Mouse (Mus musculus): ENCODE measurements at regions not wholly inside any gene's neighbourhood (a gene's known extent, or its start where the extent isn't known, plus 50 kb on each side); places are given as distances from the start of the nearest gene placed in this dataset.

DNA sequence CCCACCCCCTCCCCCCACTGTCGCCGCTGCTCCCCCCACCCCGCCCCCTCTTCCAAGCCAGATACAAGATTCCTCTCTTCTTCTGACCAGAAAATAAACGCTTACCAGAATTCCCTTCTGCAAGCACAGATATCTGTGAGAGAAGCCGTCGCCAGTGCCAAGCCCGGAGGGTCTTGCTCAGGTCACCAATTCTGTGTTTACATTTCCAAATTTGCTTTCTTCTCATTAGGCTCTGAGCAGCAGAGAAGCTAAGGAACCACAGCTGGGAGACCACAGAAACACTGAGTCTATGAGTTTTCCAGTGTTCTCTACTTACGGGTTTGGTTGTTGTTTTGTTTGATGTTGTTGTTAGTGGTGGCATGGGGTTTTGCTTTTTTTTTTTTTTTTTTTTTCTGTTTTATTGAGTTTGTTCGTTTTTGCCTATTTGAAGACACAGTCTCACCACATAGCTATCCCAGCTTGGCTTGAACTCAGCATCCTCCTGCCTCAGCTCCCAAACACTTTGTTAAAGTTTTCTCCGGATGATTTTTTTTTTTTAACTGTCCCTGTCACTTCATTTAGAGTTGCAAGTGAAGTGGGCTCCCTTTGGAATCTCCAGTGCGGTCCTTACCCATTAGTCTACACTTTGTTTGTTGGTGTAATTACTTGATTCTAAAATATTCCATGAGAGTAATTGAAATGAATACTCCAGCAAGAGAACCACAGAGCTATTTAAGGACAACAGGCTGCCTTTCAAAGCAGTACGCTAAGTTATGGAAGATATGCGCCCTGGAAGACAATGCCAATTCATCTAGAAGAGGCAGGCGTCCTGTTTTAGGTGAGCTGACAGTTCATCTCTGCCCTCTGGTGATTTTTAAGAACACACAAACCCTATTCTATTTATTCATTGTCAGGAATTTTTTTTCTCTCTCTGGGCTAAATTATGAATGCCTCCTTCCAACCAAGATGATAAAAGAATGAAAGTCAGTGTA lies 111.2 kb upstream of the Cpm start:
- Histone ChIP-seq H3K27ac (replicated peaks; ENCODE audit: low read depth, low read length) (no peak overlapping the region), H3K4me2 (ENCODE audit: low read depth, severe bottlenecking) (no peak overlapping the region), H3K9me3 (ENCODE audit: control insufficient read depth, low read length) (no peaks in the 10 kb centered on the region), H3K27me3 (ENCODE audit: control insufficient read depth, insufficient read depth, low read length) (no peaks in the 10 kb centered on the region), H3K36me3 (ENCODE audit: control insufficient read depth, insufficient read depth, low read length) (no peaks in the 10 kb centered on the region), H3K9ac (ENCODE audit: low read length) (no peak overlapping the region), H3K4me1 (ENCODE audit: control insufficient read depth, insufficient read depth, low read length) (peaks cover 28% of the 10 kb centered on the region), H3K4me3 (ENCODE audit: low read depth, low read length) (no peak overlapping the region)
- 51% methylated on average over 14 of the region's 14 CpGs for WGBS
- DNase-seq (ENCODE audit: low spot score) (no peak), ATAC-seq (ENCODE audit: insufficient number of reproducible peaks, low FRiP score, low TSS enrichment, low read depth) (no peak)

- no peaks in the 10 kb centered on the region for H3K9me3 ChIP-seq (ENCODE audit: control insufficient read depth, low read length)
- H3K9ac ChIP-seq (ENCODE audit: low read length), result no peak overlapping the region
- 0 out of 2 replicates have a peak overlapping the region, but pooled peaks have one; percentile 42 for H3K27ac ChIP-seq (replicated peaks; ENCODE audit: low read depth, low read length)
- H3K36me3 ChIP-seq (ENCODE audit: control insufficient read depth, insufficient read depth, low read length), result no peaks in the 10 kb centered on the region
- DNase-seq (ENCODE audit: low spot score) (no peak), ATAC-seq (ENCODE audit: insufficient number of reproducible peaks, low FRiP score, low TSS enrichment, low read depth) (no peak)
- H3K4me1 ChIP-seq (ENCODE audit: control insufficient read depth, insufficient read depth, low read length), result peaks cover 28% of the 10 kb centered on the region
- H3K4me3 ChIP-seq (ENCODE audit: low read depth, low read length), result no peak overlapping the region
- no peaks in the 10 kb centered on the region for H3K27me3 ChIP-seq (ENCODE audit: control insufficient read depth, insufficient read depth, low read length)
- WGBS, result 34% methylated on average over 11 of the region's 11 CpGs
- H3K4me2 ChIP-seq (ENCODE audit: low read depth, severe bottlenecking), result no peak overlapping the region; the same call in 1 of the 2 replicates
These were observed 112.1 kb upstream of the Cpm start for GRCm38 (mm10) chr10:117517071-117517714.

DNA sequence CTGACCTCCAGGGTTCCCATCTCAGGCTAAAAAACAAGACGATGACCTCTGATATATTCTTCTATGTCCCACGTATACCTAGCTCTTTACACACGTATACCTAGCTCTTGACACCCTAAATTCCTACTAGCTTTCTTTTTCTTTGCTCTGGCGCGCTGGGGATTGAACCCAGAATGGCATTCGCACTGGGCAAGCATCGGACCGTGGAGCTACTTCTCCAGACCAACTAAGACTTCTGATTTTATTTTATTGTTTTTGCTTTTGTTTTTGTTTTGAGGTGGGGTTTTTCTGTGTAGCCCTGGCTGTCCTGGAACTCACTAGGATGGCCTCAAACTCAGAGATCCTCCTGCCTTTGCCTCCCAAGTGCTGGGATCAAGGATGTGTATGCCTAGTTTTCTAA lies 112.8 kb upstream of the Cpm start:
- DNase-seq (ENCODE audit: low spot score) (no peak), ATAC-seq (ENCODE audit: insufficient number of reproducible peaks, low FRiP score, low TSS enrichment, low read depth) (no peak)
- Histone ChIP-seq H3K4me1 (ENCODE audit: control insufficient read depth, insufficient read depth, low read length) (peaks cover 25% of the 10 kb centered on the region), H3K27ac (replicated peaks; ENCODE audit: low read depth, low read length) (no peak overlapping the region), H3K4me2 (ENCODE audit: low read depth, severe bottlenecking) (no peak overlapping the region), H3K36me3 (ENCODE audit: control insufficient read depth, insufficient read depth, low read length) (no peaks in the 10 kb centered on the region), H3K4me3 (ENCODE audit: low read depth, low read length) (no peak overlapping the region), H3K9ac (ENCODE audit: low read length) (no peak overlapping the region), H3K27me3 (ENCODE audit: control insufficient read depth, insufficient read depth, low read length) (no peaks in the 10 kb centered on the region), H3K9me3 (ENCODE audit: control insufficient read depth, low read length) (no peaks in the 10 kb centered on the region)
- WGBS, result 89% methylated on average over 8 of the region's 8 CpGs

DNA sequence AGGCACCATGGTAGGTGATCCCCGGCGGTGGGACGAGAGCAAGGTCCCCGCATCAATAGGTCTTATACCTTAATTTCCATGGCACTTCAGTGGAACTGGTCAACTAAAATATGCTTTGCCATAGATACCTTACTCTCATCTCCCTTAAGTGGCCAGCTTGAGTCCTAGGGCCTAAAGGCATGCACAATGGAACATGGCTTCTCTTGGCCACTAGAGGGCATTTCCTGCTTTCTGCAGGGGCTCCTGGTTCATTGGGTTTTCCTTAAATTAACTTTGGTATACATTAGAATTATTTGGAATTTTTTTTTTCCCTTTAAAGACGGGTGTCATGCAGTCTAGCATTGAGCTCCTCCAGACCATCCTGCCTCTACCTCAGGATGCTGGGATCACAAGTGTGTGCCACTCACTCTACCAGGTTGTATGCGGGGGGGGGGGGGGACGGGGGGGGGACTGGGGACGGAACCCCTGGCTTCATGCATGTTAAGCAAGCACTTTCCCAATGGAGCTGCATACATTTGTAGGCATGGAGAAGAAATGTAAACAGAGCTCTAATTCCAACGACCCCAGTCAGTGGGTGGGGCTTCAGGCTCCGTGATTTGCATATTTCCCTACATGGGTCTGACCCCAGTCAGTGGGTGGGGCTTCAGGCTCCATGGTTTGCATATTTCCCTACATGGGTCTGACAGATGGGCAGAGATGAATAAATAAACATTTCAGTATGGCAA lies 113.4 kb upstream of the Cpm start:
- Histone ChIP-seq H3K9ac (ENCODE audit: low read length) (no peak overlapping the region), H3K4me3 (ENCODE audit: low read depth, low read length) (no peak overlapping the region), H3K4me1 (ENCODE audit: control insufficient read depth, insufficient read depth, low read length) (peaks cover 23% of the 10 kb centered on the region), H3K9me3 (ENCODE audit: control insufficient read depth, low read length) (no peaks in the 10 kb centered on the region), H3K27ac (replicated peaks; ENCODE audit: low read depth, low read length) (no peak overlapping the region), H3K36me3 (ENCODE audit: control insufficient read depth, insufficient read depth, low read length) (no peaks in the 10 kb centered on the region), H3K27me3 (ENCODE audit: control insufficient read depth, insufficient read depth, low read length) (no peaks in the 10 kb centered on the region), H3K4me2 (ENCODE audit: low read depth, severe bottlenecking) (no peak overlapping the region)
- WGBS, result 67% methylated on average over 10 of the region's 10 CpGs
- ATAC-seq (ENCODE audit: insufficient number of reproducible peaks, low FRiP score, low TSS enrichment, low read depth) (0 out of 2 replicates have a peak, but pooled peaks have one; percentile 23), DNase-seq (ENCODE audit: low spot score) (no peak)

- WGBS, result 94% methylated on average over 8 of the region's 8 CpGs
- H3K4me2 ChIP-seq (ENCODE audit: low read depth, severe bottlenecking), result no peak overlapping the region
- H3K4me3 ChIP-seq (ENCODE audit: low read depth, low read length), result no peak overlapping the region
- H3K9me3 ChIP-seq (ENCODE audit: control insufficient read depth, low read length), result no peaks in the 10 kb centered on the region
- no peaks in the 10 kb centered on the region for H3K27me3 ChIP-seq (ENCODE audit: control insufficient read depth, insufficient read depth, low read length)
- no peak for DNase-seq (ENCODE audit: low spot score)
- no peak overlapping the region for H3K9ac ChIP-seq (ENCODE audit: low read length)
- H3K27ac ChIP-seq (replicated peaks; ENCODE audit: low read depth, low read length), result no peak overlapping the region
- ATAC-seq (ENCODE audit: insufficient number of reproducible peaks, low FRiP score, low TSS enrichment, low read depth), result no peak
- H3K36me3 ChIP-seq (ENCODE audit: control insufficient read depth, insufficient read depth, low read length), result no peaks in the 10 kb centered on the region
- H3K4me1 ChIP-seq (ENCODE audit: control insufficient read depth, insufficient read depth, low read length), result peaks cover 20% of the 10 kb centered on the region
These were observed 114.3 kb upstream of the Cpm start for GRCm38 (mm10) chr10:117515039-117515438.

GRCm38 (mm10) chr10:117513925-117514546 lies 115.3 kb upstream of the Cpm start:
- Histone ChIP-seq H3K4me1 (ENCODE audit: control insufficient read depth, insufficient read depth, low read length) (peaks cover 10% of the 10 kb centered on the region; the same call in 1 of the 2 replicates), H3K36me3 (ENCODE audit: control insufficient read depth, insufficient read depth, low read length) (no peaks in the 10 kb centered on the region), H3K9ac (ENCODE audit: low read length) (no peak overlapping the region), H3K4me3 (ENCODE audit: low read depth, low read length) (no peak overlapping the region), H3K27me3 (ENCODE audit: control insufficient read depth, insufficient read depth, low read length) (no peaks in the 10 kb centered on the region), H3K9me3 (ENCODE audit: control insufficient read depth, low read length) (no peaks in the 10 kb centered on the region), H3K4me2 (ENCODE audit: low read depth, severe bottlenecking) (no peak overlapping the region), H3K27ac (replicated peaks; ENCODE audit: low read depth, low read length) (no peak overlapping the region)
- DNase-seq (ENCODE audit: low spot score), result no peak
- WGBS, result 84% methylated on average over 7 of the region's 7 CpGs
- ATAC-seq (ENCODE audit: insufficient number of reproducible peaks, low FRiP score, low TSS enrichment, low read depth), result no peak

DNA sequence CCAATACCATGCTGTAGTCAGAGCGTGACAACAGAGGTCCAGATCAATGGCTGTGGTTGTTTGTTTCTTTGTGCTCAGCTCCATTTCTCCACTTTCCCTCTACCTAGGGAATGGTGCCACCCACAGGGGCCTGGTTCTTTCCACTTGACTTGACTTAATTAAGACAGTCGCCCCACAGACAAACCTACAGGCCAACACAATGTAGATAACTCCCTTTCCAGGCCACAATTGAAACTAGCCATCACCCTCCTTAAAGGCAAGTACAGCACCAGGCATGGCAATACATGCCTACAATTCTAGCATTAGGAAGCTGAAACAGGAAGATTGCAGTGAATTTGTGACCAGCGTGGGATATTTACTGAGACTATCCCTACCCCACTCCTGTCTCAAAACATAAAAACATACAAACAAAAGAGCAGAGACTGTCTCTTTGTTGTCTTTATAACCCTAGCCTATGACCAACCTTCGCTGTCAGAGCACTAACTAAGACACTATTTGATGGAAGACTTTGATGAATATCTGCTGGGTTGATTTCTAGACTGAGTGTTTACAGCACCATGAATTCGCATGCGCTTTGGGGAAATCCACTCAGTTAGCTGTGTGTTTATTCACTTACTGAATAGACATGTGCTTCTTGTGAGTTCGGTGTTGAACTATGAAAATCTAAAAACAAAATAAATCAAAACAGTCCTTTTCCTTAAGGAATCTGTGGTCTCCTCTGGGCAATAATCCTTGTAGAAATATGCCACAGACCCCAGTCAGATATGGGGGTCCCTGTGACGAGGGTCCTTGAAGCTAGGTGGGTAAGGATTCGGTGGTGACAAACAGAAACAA lies 116.7 kb upstream of the Cpm start:
- Histone ChIP-seq H3K27me3 (ENCODE audit: control insufficient read depth, insufficient read depth, low read length) (no peaks in the 10 kb centered on the region), H3K4me1 (ENCODE audit: control insufficient read depth, insufficient read depth, low read length) (peaks cover 8% of the 10 kb centered on the region; the same call in 1 of the 2 replicates), H3K9ac (ENCODE audit: low read length) (no peak overlapping the region), H3K4me2 (ENCODE audit: low read depth, severe bottlenecking) (no peak overlapping the region), H3K4me3 (ENCODE audit: low read depth, low read length) (no peak overlapping the region), H3K9me3 (ENCODE audit: control insufficient read depth, low read length) (no peaks in the 10 kb centered on the region), H3K36me3 (ENCODE audit: control insufficient read depth, insufficient read depth, low read length) (no peaks in the 10 kb centered on the region), H3K27ac (replicated peaks; ENCODE audit: low read depth, low read length) (no peak overlapping the region)
- 91% methylated on average over 9 of the region's 9 CpGs for WGBS
- ATAC-seq (ENCODE audit: insufficient number of reproducible peaks, low FRiP score, low TSS enrichment, low read depth) (no peak), DNase-seq (ENCODE audit: low spot score) (no peak)
